Mouse (Mus musculus): ENCODE measurements around the gene Gli1.

Gene Gli1

GRCm38 (mm10) chr10:127341891-127342639 is at the start of gene Gli1:
Gli1 (minus strand) TSS chr10:127341974.
- DNase-seq, result peak; percentile 94

- no peak for DNase-seq
These were observed 40.0 kb upstream of the Gli1 start for GRCm38 (mm10) chr10:127381743-127382134.

DNA sequence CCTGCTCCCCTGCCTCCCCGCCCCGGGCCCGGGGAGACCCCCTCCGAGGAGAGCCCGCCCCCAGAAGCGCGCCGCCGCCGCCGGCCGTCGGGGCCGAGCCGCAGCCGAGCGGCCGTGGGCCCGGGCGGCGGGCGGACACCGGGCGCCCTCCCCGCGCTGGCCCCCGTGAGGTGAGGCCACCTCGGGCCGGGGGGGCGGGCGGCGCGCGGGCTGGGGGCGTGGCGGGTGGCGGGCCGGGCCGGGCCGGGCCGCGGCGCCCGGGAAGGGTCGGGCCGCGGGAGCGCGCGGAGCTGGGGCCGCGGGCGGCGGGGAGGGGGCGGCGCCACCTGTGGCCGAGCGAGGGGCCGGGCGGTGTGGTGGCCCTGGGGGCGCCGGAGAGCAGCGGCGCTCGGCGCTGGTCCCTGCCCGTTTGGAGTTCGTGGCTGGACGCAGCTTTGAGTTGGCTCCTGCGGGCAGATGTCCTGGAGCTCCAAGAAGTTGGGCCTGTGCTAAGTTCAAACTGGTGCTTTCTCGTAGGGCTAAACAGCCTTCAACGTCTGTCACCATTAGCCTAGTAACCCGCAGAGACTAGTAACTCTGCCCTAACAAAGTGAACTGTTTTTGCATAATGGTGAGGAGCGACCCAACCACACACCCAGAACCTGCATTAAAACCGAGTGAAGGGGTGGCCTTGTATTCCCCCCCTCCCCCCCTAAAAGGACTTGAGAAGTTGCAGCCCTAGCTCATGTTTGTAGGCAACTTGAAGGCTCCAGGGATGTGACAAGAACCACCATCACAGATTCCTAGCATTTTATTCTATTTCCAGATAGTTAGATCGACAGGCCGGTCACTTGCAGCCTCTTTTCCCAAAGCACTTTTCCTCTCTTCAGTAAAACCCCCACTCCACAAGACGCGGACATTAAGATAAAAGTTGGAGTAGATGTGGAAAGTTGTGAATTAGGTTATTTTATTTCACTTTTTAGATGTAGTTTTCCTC is 39.3 kb upstream of the Gli1 start:
- DNase-seq, result peak; percentile 83

DNA sequence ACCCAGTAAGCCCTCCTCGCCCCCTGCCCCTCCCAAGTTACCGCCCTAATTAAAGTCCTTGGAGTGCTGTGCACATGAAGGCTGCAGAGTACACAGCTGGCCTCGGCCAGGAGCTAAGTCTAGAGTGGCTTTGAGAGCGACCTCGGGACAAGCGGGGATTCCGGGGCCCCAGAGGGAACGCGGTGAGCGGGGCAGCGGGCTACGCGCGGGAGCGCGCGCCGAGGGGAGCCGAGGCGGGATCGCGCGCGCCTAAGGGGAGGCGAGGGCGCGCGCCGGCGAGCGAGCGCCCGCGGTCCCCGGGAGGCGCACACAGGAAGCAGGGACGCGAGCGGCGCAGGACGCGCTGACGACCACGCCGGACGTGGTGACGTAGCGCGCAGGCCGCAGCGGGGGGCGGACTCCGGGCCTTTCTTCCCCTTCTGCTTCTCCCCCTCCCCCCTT is 38.5 kb upstream of the Gli1 start, which contains the start of gene R3hdm2:
R3hdm2 (plus strand) TSS at position 77 of the 441 bp plus-strand sequence.
- peak; percentile 97 for DNase-seq

- no peak for DNase-seq
These were observed 37.9 kb upstream of the Gli1 start for GRCm38 (mm10) chr10:127379654-127380053.

- DNase-seq, result no peak
These were observed 35.9 kb upstream of the Gli1 start for GRCm38 (mm10) chr10:127377700-127378099.

GRCm38 (mm10) chr10:127371023-127371422 is 29.2 kb upstream of the Gli1 start:
- no peak for DNase-seq

- no peak for DNase-seq
These were observed 28.4 kb upstream of the Gli1 start, which contains the start of gene Inhbc for GRCm38 (mm10) chr10:127369834-127370820. Inhbc (minus strand) TSS chr10:127370431.

DNA sequence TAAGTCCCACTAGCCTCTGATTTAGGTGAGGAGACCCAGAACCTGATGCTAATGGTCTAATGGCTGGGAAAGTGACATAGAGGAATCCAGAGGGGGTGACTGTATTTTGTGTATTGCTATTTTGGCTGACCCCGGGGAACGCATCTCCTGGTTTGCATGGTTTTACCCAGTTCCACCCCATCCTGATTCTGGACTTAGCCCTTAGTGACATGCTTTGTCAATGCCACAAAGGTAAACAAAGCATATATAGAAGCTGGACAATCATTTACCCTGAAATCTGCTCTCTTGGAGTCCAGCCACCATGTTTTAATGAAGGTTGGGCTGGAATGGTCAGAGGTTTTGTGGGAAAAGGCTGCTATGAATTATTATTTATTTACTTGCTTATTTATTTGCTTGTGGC is 26.5 kb upstream of the Gli1 start:
- no peak for DNase-seq

DNA sequence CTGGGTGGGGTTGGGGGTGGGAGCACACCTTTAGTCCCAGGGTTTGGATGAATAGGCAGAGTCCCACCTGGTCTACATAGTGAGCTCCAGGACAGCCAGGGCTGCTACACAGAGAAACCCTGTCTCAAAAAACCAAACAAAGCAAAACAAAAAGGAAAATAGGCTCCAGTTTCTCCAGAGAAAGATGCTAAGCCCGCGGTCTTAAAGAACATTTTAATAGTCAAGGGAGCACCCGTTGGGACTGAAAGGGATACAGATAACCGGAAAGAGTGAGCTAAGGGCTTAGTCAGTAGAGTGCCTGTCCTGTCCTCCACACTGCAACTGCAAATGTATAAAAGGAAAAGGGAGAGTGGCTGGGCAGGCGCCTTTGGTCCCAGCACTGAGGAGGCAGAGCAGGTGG is 25.3 kb upstream of the Gli1 start:
- DNase-seq, result no peak

DNA sequence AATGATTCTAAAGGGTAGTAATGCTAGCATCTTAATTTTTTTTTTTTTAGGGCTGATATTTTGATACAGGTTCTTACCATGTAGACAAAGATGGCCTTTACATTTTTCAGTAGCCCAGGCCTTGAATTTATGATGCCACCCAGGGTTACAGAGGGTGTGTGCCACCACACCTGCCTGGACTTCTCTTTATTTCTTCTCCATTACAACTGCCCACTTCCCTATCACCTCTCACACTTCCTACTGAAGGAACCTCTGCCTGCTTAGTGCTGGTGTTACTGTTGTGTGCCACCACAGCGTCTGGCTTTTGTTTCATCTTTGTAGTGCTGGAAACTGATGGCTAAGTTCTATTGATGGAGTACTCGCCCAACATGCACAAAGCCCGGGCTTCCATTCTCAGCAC is 18.9 kb upstream of the Gli1 start:
- DNase-seq, result no peak

DNA sequence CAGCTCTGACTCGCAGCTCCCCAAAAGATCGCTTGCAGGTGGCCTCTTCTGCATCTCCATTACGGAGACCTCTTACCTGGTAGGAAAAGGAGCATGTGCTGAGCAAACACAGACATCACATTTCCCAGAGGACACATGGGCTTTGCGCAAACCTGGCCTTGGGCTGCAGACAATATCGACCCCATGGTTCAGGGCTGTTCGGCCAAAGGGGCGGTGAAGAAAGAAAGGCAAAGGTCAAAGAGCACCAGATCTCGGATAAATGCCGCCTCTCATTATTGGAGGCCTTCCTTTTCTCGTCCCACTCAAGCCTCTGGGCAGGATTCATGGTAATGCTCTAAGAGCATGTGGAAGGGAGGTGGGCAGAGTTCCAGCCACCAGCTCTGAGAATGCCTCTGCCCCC is 13.6 kb upstream of the Gli1 start:
- DNase-seq, result no peak

GRCm38 (mm10) chr10:127353909-127354895 is 12.4 kb upstream of the Gli1 start, which contains the start of gene Inhbe:
Inhbe (minus strand) TSS chr10:127354411.
- DNase-seq, result peak; percentile 54

DNA sequence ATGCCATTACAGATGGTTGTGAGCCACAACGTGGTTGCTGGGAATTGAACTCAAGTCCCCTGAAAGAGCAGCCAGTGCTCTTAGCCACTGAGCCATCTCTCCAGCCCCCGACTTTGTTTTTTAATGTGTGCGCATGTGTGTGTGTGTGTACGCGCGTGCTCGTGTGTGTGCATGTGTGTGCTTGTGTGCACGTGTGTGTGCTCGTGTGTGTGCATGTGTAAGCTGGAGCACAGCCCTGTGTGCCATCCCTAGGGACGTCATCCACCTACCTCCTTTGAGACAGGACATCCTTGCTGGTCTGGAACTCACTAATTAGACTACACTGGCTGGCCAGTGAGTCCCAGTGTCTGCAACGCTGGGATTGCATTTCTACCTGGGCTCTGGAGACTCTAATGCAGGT is 11.0 kb upstream of the Gli1 start:
- no peak for DNase-seq

DNA sequence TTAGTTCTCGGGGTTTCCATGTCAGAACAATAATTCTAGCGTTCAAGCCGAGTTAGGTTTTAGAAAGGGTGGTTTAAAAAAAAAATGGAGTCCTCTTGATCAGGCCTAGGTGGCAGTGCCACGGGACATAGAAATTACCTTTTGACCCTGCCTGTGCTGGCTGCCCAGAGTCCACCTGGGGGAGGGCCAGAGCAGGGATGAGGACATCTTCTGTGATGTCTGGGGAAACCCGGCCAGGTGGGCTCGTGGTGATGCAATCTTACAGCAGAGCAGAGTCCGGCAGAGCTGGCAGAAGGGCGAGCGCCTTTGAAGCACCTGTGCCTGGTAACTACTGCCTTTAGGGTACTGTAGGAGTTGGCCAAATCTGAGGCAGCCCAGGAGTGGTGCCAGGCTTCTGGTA is 10.4 kb upstream of the Gli1 start:
- DNase-seq, result no peak

DNA sequence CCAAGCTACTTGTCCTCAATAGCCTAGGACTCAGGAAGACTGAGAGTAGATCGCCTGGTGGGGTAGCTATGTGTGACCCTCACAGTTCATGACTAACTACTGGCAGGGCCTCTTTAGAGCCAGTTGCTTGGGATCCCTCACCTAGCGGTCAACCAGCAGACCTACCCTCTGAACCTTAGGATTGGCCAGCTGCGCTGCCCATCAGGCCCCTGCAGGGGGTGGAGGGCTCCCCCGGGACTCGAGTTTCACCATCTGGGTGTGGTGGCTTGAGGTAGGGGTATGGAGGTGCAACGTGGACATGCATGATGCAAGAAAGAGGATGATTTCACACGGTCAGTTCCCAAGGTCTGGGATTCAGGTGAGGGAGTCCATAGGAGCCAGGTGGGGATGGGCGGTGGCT is 9.9 kb upstream of the Gli1 start:
- no peak for DNase-seq

DNA sequence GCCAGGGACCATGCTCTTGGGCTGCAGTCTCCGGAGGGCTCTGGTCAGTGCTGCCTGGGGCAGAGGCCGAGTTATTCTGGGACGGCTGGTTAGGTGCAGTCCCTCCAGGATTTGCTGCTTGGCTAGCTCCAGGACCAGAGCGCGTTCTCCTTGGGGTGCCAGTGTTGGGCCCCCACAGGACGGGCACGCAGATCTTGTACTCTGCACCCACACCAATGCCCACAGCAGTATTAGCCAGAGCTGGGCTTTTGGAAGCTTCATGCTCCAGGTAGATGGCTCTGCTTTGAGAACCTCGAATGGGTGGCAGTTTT is 9.5 kb upstream of the Gli1 start:
- DNase-seq, result no peak

GRCm38 (mm10) chr10:127350594-127351284 is 9.0 kb upstream of the Gli1 start:
- DNase-seq, result peak; percentile 78

GRCm38 (mm10) chr10:127349810-127350209 is 8.0 kb upstream of the Gli1 start:
- DNase-seq, result no peak

GRCm38 (mm10) chr10:127348957-127349356 is 7.2 kb upstream of the Gli1 start:
- DNase-seq, result peak; percentile 34

DNA sequence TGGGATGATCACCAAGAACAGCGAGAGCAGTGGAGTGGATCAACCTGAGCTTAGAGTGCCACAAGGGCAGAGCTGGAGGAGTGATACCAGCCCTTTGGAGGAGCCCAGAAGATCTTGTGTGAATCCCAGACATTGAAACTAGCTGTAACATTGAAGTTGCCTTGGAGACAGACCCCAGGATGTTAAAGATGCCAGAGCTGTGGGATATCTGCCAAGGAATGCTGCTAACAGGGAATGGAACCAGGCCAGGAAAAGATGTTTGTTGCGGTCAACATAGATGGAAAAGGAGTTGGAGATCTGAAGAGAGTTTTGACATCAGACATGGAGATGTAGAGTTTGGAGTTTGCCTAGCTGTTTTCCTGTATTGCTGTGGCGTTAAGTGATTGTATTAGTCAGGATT is 4.4 kb upstream of the Gli1 start:
- DNase-seq, result no peak
